Mouse (Mus musculus) ES-Bruce4 (cell line): ENCODE measurements around the gene Adarb2.

Experiments
- CTCF ChIP-seq: IDR thresholded peaks from one replicate; pipeline ENCODE4 v1.8.1; 2011; ENCODE audit warnings: low read depth, low read length
- EP300 ChIP-seq: IDR thresholded peaks from 2 replicates; pipeline ENCODE4 v1.6.1; 2011; ENCODE audit warnings: low read depth, low read length; ENCODE audit not compliant: insufficient read depth

DNA sequence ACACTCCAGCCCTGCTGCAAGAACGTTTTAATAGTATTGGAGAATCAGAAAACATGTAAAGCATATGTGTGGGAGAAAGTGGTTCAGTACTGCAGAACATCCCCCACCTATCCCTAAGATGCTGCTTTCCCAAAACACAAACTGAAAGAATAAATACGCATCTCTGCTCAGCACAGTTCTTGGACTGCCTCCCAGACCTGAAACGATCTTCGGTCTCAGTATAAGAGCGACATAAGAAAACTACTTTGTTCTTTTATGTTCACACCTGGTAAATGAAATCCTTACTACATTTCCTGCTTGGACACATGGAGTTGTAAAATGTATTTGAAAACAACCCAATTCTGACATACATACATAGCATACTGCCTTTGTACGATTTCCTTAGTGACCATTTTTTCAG lies 597.9 kb downstream of the Adarb2 start:
- TF ChIP-seq CTCF (no peak), EP300 (no peak)
